Mouse (Mus musculus) cerebellum, adult 2 months (tissue): ENCODE measurements around the gene Pipox. TPM values are rescaled to one million over a fixed set of nuclear protein-coding genes. Genes with fewer than 3 reads are reported as not detected.
A peak's percentile ranks its signal among the peaks of the same experiment; 100 is the strongest.

ENCODE experiments used
- DNase-seq, 2 experiments: peaks; one replicate each; pipeline ENCODE4 v3.0.0; 2021
- H3K27ac ChIP-seq: fragments of 200-500 bp; 2 replicates; pipeline ENCODE4 v1.5.1; 2012; ENCODE audit warnings: low read length, control low read depth, inconsistent platforms; ENCODE audit not compliant: insufficient read depth
- H3K27me3 ChIP-seq: fragments of 200-500 bp; 2 replicates; pipeline ENCODE4 v1.6.1; 2012; ENCODE audit warnings: inconsistent platforms, mild to moderate bottlenecking, low read length, moderate library complexity; ENCODE audit not compliant: control insufficient read depth, insufficient read depth
- H3K4me1 ChIP-seq: fragments of 200-500 bp; 2 replicates; pipeline ENCODE4 v1.6.1; 2011; ENCODE audit warnings: low read length; ENCODE audit not compliant: control insufficient read depth, insufficient read depth
- H3K4me3 ChIP-seq: fragments of 200-500 bp; replicated peaks from 2 replicates; pipeline ENCODE3; 2011; ENCODE audit warnings: mild to moderate bottlenecking, low read depth, low read length, control low read depth; ENCODE audit not compliant: insufficient read depth
- CTCF ChIP-seq: fragments of 200-500 bp; IDR thresholded peaks from 2 replicates; pipeline ENCODE4 v1.5.1; 2011; ENCODE audit warnings: low read depth, mild to moderate bottlenecking, control low read depth, low read length, moderate library complexity, borderline replicate concordance; ENCODE audit not compliant: insufficient read depth
- POLR2A ChIP-seq: fragments of 200-500 bp; IDR thresholded peaks from 2 replicates; pipeline ENCODE4 v1.6.1; 2011; ENCODE audit warnings: low read length, control low read depth, borderline replicate concordance; ENCODE audit not compliant: insufficient read depth
- WGBS: fragments of 180-500 bp; shearing (Covaris S2); methylation state at CpG from one replicate; pipeline ENCODE4 v1.1.7; 2018; 5-methylcytosine and 5-hydroxymethylcytosine counted together
- polyA plus RNA-seq: library from polyadenylated mRNA; depleted of rRNA; stranded (reverse); fragments of >200 nt; gene quantifications from 2 replicates; pipeline ENCODE4 v1.2.3, GENCODE M21; 2012

Pipox gene
- polyA plus RNA-seq, 1 experiment, result 9.0 TPM

DNA sequence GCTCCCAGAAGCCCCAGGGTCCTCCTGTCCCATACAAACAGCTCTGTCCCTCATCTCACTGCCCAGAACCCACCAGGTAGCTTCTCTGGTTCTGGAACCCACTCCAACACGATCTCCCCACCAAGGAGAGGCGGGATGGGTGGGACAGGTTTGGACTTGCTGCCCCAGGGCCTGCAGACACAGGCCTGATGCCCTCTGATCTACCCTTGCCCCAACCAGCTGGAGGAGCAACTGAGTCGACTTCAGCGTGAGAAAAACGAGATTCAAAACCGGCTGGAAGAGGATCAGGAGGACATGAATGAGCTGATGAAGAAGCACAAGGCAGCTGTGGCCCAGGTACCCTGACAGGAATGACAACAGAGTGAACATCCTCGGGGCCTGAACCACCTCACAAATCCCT is 44.7 kb downstream of the Pipox start:
- Histone ChIP-seq H3K4me3 (no peak overlapping the region), H3K4me1 (peaks cover 38% of the 10 kb centered on the region), H3K27ac (no peak overlapping the region), H3K27me3 (no peaks in the 10 kb centered on the region)
- no peak for TF ChIP-seq POLR2A
- TF ChIP-seq CTCF, result no peak
- WGBS, result 86% methylated on average over 7 of the region's 7 CpGs
- DNase-seq, result no peak

DNA sequence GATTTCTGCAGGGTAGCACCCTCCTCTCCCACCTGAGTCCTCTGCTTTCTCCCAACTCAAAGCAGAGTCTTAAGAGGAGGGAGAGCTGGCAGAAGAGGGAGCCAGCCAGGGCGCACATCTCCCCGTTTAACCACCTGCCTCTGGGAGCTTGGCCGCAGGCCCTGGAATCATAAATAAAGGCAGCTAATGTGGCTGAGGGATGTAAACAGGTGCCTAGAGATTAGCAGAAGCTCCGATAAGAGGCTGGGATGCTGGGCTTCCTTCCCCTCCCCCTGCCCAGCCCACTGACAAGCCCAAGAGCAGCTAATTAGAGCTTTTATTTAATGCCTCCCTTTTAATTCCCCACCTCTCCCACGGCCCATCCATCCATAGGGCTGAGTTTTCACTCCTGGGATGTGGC is 45.8 kb downstream of the Pipox start:
- Histone ChIP-seq H3K27me3 (no peaks in the 10 kb centered on the region), H3K27ac (no peak overlapping the region), H3K4me1 (peaks cover 38% of the 10 kb centered on the region), H3K4me3 (no peak overlapping the region)
- WGBS, result 76% methylated on average over 5 of the region's 5 CpGs
- no peak for TF ChIP-seq POLR2A
- DNase-seq, result no peak

DNA sequence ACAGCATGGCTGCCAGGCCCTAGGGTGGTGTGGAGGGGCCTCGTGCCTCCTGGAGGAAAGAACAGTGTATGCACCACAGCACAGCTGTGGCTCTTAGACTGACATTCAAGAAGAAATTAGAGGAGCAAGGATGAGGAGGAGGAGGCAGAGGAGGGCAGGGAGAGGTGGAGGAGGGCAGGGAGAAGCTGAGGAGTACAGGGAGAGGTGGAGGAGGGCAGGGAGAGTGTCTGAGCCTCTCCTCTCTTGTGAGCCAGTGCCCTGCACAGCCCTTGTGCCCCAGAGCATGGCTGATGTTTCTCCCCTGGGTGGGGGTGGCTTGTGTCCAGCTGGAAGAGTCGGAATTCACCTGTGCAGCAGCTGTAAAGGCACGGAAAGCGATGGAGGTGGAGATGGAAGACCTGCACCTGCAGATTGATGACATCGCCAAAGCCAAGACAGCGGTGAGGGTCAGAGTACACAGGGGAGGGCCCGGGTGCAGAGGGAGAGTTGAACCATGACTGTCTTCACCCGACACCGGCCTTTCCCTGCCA is 46.2 kb downstream of the Pipox start:
- DNase-seq, result no peak
- H3K4me3 ChIP-seq, result no peak overlapping the region
- no peaks in the 10 kb centered on the region for H3K27me3 ChIP-seq
- TF ChIP-seq POLR2A (no peak), CTCF (no peak)
- H3K27ac ChIP-seq, result no peak overlapping the region
- peaks cover 38% of the 10 kb centered on the region for H3K4me1 ChIP-seq
- WGBS, result 83% methylated on average over 9 of the region's 9 CpGs

DNA sequence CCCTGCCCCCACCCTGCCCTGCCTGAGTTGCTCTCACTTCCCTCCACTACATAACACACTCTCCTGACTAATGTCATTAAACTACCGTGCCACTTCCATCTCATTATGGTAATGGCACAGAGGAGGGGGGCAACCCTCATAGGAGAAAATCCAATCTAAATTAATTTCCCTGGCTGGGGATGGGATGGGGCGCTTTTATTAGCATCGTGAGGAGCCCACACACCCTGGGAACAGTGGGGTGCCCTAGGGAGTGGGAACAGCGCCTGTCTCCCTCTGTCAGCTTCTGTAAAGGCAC is 50.0 kb downstream of the Pipox start:
- TF ChIP-seq CTCF (no peak), POLR2A (no peak)
- no peak for DNase-seq
- H3K27ac ChIP-seq, result no peak overlapping the region

DNA sequence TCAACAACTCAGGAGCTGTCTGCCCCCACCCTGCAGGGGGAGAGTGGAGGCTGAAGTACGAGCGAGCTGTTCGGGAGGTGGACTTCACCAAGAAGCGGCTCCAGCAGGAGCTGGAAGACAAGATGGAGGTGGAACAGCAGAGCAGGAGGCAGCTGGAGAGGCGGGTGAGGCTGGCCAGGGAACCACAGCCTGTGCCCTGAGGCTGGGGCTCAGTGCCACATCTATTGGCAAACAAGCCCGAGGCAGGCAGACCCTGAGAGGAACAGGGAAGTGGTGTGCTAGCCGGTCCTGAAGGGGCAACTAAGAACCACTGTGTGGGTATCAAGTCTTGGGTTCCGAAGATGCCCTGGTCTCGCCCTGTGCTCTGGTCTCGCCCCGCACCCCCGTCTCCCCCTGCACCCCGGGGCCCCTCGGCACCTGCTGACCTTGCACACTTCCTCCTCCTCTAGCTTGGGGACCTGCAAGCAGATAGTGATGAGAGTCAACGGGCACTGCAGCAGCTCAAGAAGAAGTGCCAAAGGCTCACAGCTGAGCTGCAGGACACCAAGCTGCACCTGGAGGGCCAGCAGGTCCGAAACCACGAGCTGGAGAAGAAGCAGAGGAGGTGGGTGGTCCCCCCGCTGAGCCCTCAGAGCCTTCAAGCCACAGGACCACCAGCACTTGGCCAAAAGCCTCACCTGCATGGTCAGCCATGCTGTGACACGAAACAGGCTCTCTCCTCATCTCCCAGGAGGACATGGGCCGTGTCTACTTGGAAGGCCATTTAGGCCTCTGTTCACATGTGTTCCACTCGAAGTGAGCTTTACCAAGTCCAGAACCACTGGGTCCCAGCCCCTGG is 50.6 kb downstream of the Pipox start:
- DNase-seq, result no peak
- H3K27ac ChIP-seq, result no peak overlapping the region
- H3K27me3 ChIP-seq, result no peaks in the 10 kb centered on the region
- 76% methylated on average over 21 of the region's 21 CpGs for WGBS
- TF ChIP-seq POLR2A (no peak), CTCF (no peak)
- peaks cover 24% of the 10 kb centered on the region for H3K4me1 ChIP-seq
- H3K4me3 ChIP-seq, result no peak overlapping the region

More for the DNA sequence above, 50.0 kb downstream of the Pipox start:
- H3K4me1 ChIP-seq, result peaks cover 24% of the 10 kb centered on the region
- no peaks in the 10 kb centered on the region for H3K27me3 ChIP-seq
- WGBS, result 76% methylated on average over 4 of the region's 4 CpGs
- H3K4me3 ChIP-seq, result no peak overlapping the region

DNA sequence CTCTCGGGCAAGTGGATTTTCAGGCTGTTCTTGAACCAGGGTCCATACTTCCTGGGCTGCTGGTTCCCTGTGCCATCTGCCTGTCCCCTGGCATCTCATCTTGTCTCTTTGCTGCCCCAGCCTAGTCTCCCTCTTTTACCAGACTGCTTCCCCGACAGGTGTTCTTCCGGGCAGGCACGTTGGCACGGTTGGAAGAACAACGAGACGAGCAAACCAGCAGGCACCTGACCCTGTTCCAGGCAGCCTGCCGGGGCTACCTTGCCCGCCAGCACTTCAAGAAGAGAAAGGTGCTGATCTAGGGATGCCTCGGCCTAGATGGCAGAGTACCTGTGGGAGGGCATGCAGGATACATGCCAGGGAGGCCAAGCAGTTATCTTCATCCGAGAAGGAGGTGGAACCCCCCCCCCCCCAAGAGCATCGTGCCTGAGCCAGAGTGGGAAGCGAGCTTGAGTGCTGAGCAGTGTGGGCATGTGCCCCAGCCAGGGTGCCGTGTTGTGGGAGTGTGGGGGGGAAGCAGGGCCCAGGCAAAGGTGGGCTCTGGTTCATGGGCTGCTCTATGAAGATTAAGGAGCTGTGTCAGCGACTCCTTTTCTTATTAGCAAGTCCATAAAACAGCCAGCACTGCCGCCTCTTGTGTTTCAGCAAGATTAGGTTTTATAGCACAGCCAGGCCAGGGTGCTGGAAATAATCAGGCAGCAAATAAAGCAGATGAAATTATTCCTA is 53.2 kb downstream of the Pipox start:
- Histone ChIP-seq H3K4me3 (no peak overlapping the region), H3K27ac (peak overlapping the region; percentile 32), H3K4me1 (peaks cover 23% of the 10 kb centered on the region), H3K27me3 (no peaks in the 10 kb centered on the region)
- no peak for TF ChIP-seq POLR2A
- TF ChIP-seq CTCF, result no peak
- DNase-seq, result peak; percentile 89 to 93
- WGBS, result 14% methylated on average over 16 of the region's 16 CpGs

DNA sequence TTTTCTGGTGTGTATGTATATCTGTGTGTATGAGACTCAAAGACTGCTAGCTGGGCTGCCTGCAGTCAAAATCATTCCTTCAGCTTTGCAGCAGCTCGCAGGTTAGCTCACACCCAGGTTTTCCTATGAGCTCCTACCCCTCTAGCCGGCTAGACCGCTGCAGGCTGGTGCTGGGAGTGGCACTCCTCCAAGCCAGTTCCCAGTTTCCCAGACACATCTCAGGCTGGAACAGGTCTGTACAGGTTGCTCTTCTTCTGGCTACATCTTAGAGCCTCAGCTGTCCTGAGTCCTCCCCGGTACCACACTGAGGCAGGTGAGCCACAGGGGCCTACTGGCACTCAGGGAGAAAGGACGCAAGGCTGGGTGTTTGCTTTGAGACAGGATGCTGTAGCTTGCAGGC is 56.0 kb downstream of the Pipox start:
- no peak overlapping the region for H3K27ac ChIP-seq
- TF ChIP-seq CTCF, result no peak
- H3K27me3 ChIP-seq, result no peaks in the 10 kb centered on the region
- 91% methylated on average over 5 of the region's 5 CpGs for WGBS
- no peak for DNase-seq
- H3K4me3 ChIP-seq, result no peak overlapping the region
- H3K4me1 ChIP-seq, result peaks cover 19% of the 10 kb centered on the region

DNA sequence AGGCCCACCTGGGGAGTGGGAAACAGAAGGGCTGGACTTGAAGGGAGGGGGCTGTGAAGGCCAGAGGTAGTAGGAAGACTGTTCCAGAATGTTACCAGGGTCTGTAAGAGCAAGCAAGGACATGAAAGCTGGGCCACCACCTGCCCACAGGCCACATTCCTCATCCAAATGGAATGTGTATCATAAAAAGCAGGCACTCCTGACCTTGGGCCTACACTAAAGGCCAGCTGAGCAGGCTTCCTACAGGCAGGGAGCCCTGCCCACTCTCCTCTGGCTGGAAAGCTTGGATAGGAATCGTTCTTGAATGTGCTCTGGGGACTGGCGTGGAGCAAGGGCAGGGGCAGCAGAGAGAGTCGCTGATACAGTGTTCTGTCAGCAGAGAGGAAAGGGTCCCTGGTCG is 57.1 kb downstream of the Pipox start:
- peaks cover 27% of the 10 kb centered on the region for H3K4me1 ChIP-seq
- no peaks in the 10 kb centered on the region for H3K27me3 ChIP-seq
- TF ChIP-seq POLR2A (no peak), CTCF (no peak)
- WGBS, result 76% methylated on average over 4 of the region's 4 CpGs
- no peak overlapping the region for H3K4me3 ChIP-seq
- no peak overlapping the region for H3K27ac ChIP-seq
- no peak for DNase-seq
